Mouse (Mus musculus): ENCODE data around the gene Gm26657. TPM values are rescaled to one million over a fixed set of nuclear protein-coding genes. Genes with fewer than 3 reads are reported as not detected.

Gm26657 gene
- polyA plus RNA-seq, 1 experiment from 2014 or later: not detected

- Histone ChIP-seq H3K27ac (replicated peaks; ENCODE audit: low read depth, low read length) (no peak overlapping the region), H3K4me3 (ENCODE audit: low read depth, low read length) (no peak overlapping the region), H3K36me3 (replicated peaks; ENCODE audit: control insufficient read depth, insufficient read depth, low read depth, low read length) (no peaks in the 10 kb centered on the region), H3K9me3 (replicated peaks; ENCODE audit: control insufficient read depth, low read length) (no peaks in the 10 kb centered on the region), H3K4me1 (ENCODE audit: control insufficient read depth, insufficient read depth, low read length) (no peaks in the 10 kb centered on the region), H3K4me2 (ENCODE audit: low read depth, low read length) (no peak overlapping the region), H3K27me3 (ENCODE audit: control insufficient read depth, insufficient read depth, low read length) (no peaks in the 10 kb centered on the region), H3K9ac (replicated peaks; ENCODE audit: low read length) (no peak overlapping the region)
- DNase-seq (ENCODE audit: low spot score) (no peak), ATAC-seq (replicated peaks; ENCODE audit: insufficient number of reproducible peaks, low FRiP score, low TSS enrichment, low read depth) (no peak)
- WGBS: 91% methylated on average over 4 of the region's 4 CpGs
These were observed 2.8 kb downstream of the Gm26657 start for GRCm38 (mm10) chr4:56742698-56743097.

- Histone ChIP-seq H3K4me1 (ENCODE audit: control insufficient read depth, insufficient read depth, low read length) (no peaks in the 10 kb centered on the region), H3K27ac (replicated peaks; ENCODE audit: low read depth, low read length) (no peak within 1 kb of the TSS), H3K27me3 (ENCODE audit: control insufficient read depth, insufficient read depth, low read length) (no peaks in the 10 kb centered on the region), H3K9ac (replicated peaks; ENCODE audit: low read length) (no peak within 1 kb of the TSS), H3K9me3 (replicated peaks; ENCODE audit: control insufficient read depth, low read length) (no peaks in the 10 kb centered on the region), H3K36me3 (replicated peaks; ENCODE audit: control insufficient read depth, insufficient read depth, low read depth, low read length) (no peaks in the 10 kb centered on the region), H3K4me2 (ENCODE audit: low read depth, low read length) (no peak within 1 kb of the TSS), H3K4me3 (ENCODE audit: low read depth, low read length) (no peak within 1 kb of the TSS)
- ATAC-seq (replicated peaks; ENCODE audit: insufficient number of reproducible peaks, low FRiP score, low TSS enrichment, low read depth) (no peak), DNase-seq (ENCODE audit: low spot score) (no peak)
- WGBS: 94% methylated on average over 21 of the region's 21 CpGs
These were observed 3.7 kb downstream of the Gm26657 start, which contains the start of gene Actl7a for GRCm38 (mm10) chr4:56743363-56744195. Gene Actl7a (plus strand): TSS chr4:56743413.

GRCm38 (mm10) chr4:56746345-56746744 lies 6.5 kb downstream of the Gm26657 start:
- no peak overlapping the region for H3K9ac ChIP-seq (replicated peaks; ENCODE audit: low read length)
- H3K4me1 ChIP-seq (ENCODE audit: control insufficient read depth, insufficient read depth, low read length): no peaks in the 10 kb centered on the region
- H3K9me3 ChIP-seq (replicated peaks; ENCODE audit: control insufficient read depth, low read length): no peaks in the 10 kb centered on the region
- H3K27ac ChIP-seq (replicated peaks; ENCODE audit: low read depth, low read length): no peak overlapping the region
- DNase-seq (ENCODE audit: low spot score): no peak
- no peak overlapping the region for H3K4me2 ChIP-seq (ENCODE audit: low read depth, low read length)
- H3K4me3 ChIP-seq (ENCODE audit: low read depth, low read length): no peak overlapping the region
- H3K36me3 ChIP-seq (replicated peaks; ENCODE audit: control insufficient read depth, insufficient read depth, low read depth, low read length): peaks cover 2% of the 10 kb centered on the region; the same call in 1 of the 2 replicates
- WGBS: 92% methylated on average over 2 of the region's 2 CpGs
- ATAC-seq (replicated peaks; ENCODE audit: insufficient number of reproducible peaks, low FRiP score, low TSS enrichment, low read depth): no peak
- H3K27me3 ChIP-seq (ENCODE audit: control insufficient read depth, insufficient read depth, low read length): no peaks in the 10 kb centered on the region

- no peak overlapping the region for H3K4me3 ChIP-seq (ENCODE audit: low read depth, low read length)
- H3K4me1 ChIP-seq (ENCODE audit: control insufficient read depth, insufficient read depth, low read length): no peaks in the 10 kb centered on the region
- peaks cover 5% of the 10 kb centered on the region; the same call in 1 of the 2 replicates for H3K36me3 ChIP-seq (replicated peaks; ENCODE audit: control insufficient read depth, insufficient read depth, low read depth, low read length)
- no peak overlapping the region for H3K9ac ChIP-seq (replicated peaks; ENCODE audit: low read length)
- no peaks in the 10 kb centered on the region for H3K9me3 ChIP-seq (replicated peaks; ENCODE audit: control insufficient read depth, low read length)
- H3K27ac ChIP-seq (replicated peaks; ENCODE audit: low read depth, low read length): no peak overlapping the region
- WGBS: 92% methylated on average over 9 of the region's 9 CpGs
- no peak for ATAC-seq (replicated peaks; ENCODE audit: insufficient number of reproducible peaks, low FRiP score, low TSS enrichment, low read depth)
- no peaks in the 10 kb centered on the region for H3K27me3 ChIP-seq (ENCODE audit: control insufficient read depth, insufficient read depth, low read length)
- DNase-seq (ENCODE audit: low spot score): no peak
- no peak overlapping the region for H3K4me2 ChIP-seq (ENCODE audit: low read depth, low read length)
These were observed 7.6 kb downstream of the Gm26657 start for GRCm38 (mm10) chr4:56747456-56747855.

GRCm38 (mm10) chr4:56756021-56756420 lies 16.2 kb downstream of the Gm26657 start:
- Histone ChIP-seq H3K4me2 (ENCODE audit: low read depth, low read length) (no peak overlapping the region), H3K4me3 (ENCODE audit: low read depth, low read length) (no peak overlapping the region), H3K36me3 (replicated peaks; ENCODE audit: control insufficient read depth, insufficient read depth, low read depth, low read length) (peaks cover 20% of the 10 kb centered on the region), H3K27ac (replicated peaks; ENCODE audit: low read depth, low read length) (no peak overlapping the region), H3K4me1 (ENCODE audit: control insufficient read depth, insufficient read depth, low read length) (no peaks in the 10 kb centered on the region), H3K9me3 (replicated peaks; ENCODE audit: control insufficient read depth, low read length) (no peaks in the 10 kb centered on the region), H3K27me3 (ENCODE audit: control insufficient read depth, insufficient read depth, low read length) (no peaks in the 10 kb centered on the region), H3K9ac (replicated peaks; ENCODE audit: low read length) (no peak overlapping the region)
- ATAC-seq (replicated peaks; ENCODE audit: insufficient number of reproducible peaks, low FRiP score, low TSS enrichment, low read depth) (no peak), DNase-seq (ENCODE audit: low spot score) (no peak)
- 88% methylated on average over 5 of the region's 5 CpGs for WGBS

- ATAC-seq (replicated peaks; ENCODE audit: insufficient number of reproducible peaks, low FRiP score, low TSS enrichment, low read depth) (no peak), DNase-seq (ENCODE audit: low spot score) (no peak)
- Histone ChIP-seq H3K4me3 (ENCODE audit: low read depth, low read length) (no peak overlapping the region), H3K36me3 (replicated peaks; ENCODE audit: control insufficient read depth, insufficient read depth, low read depth, low read length) (peaks cover 15% of the 10 kb centered on the region), H3K4me1 (ENCODE audit: control insufficient read depth, insufficient read depth, low read length) (no peaks in the 10 kb centered on the region), H3K9ac (replicated peaks; ENCODE audit: low read length) (no peak overlapping the region), H3K4me2 (ENCODE audit: low read depth, low read length) (no peak overlapping the region), H3K27ac (replicated peaks; ENCODE audit: low read depth, low read length) (no peak overlapping the region), H3K27me3 (ENCODE audit: control insufficient read depth, insufficient read depth, low read length) (no peaks in the 10 kb centered on the region), H3K9me3 (replicated peaks; ENCODE audit: control insufficient read depth, low read length) (no peaks in the 10 kb centered on the region)
- WGBS: 92% methylated on average over 10 of the region's 10 CpGs
These were observed 17.2 kb downstream of the Gm26657 start for GRCm38 (mm10) chr4:56756966-56757600.

GRCm38 (mm10) chr4:56757693-56758092 lies 17.8 kb downstream of the Gm26657 start:
- H3K9me3 ChIP-seq (replicated peaks; ENCODE audit: control insufficient read depth, low read length): no peaks in the 10 kb centered on the region
- WGBS: 84% methylated on average over 1 of the region's 1 CpGs
- H3K4me3 ChIP-seq (ENCODE audit: low read depth, low read length): no peak overlapping the region
- H3K4me1 ChIP-seq (ENCODE audit: control insufficient read depth, insufficient read depth, low read length): no peaks in the 10 kb centered on the region
- no peak for DNase-seq (ENCODE audit: low spot score)
- H3K9ac ChIP-seq (replicated peaks; ENCODE audit: low read length): no peak overlapping the region
- H3K27me3 ChIP-seq (ENCODE audit: control insufficient read depth, insufficient read depth, low read length): no peaks in the 10 kb centered on the region
- ATAC-seq (replicated peaks; ENCODE audit: insufficient number of reproducible peaks, low FRiP score, low TSS enrichment, low read depth): no peak
- H3K4me2 ChIP-seq (ENCODE audit: low read depth, low read length): no peak overlapping the region
- H3K27ac ChIP-seq (replicated peaks; ENCODE audit: low read depth, low read length): no peak overlapping the region
- peaks cover 15% of the 10 kb centered on the region for H3K36me3 ChIP-seq (replicated peaks; ENCODE audit: control insufficient read depth, insufficient read depth, low read depth, low read length)

- no peak for DNase-seq (ENCODE audit: low spot score)
- ATAC-seq (replicated peaks; ENCODE audit: insufficient number of reproducible peaks, low FRiP score, low TSS enrichment, low read depth): no peak
- Histone ChIP-seq H3K9me3 (replicated peaks; ENCODE audit: control insufficient read depth, low read length) (no peaks in the 10 kb centered on the region), H3K27me3 (ENCODE audit: control insufficient read depth, insufficient read depth, low read length) (no peaks in the 10 kb centered on the region), H3K4me2 (ENCODE audit: low read depth, low read length) (no peak overlapping the region), H3K9ac (replicated peaks; ENCODE audit: low read length) (no peak overlapping the region), H3K36me3 (replicated peaks; ENCODE audit: control insufficient read depth, insufficient read depth, low read depth, low read length) (peaks cover 8% of the 10 kb centered on the region), H3K4me1 (ENCODE audit: control insufficient read depth, insufficient read depth, low read length) (no peaks in the 10 kb centered on the region), H3K27ac (replicated peaks; ENCODE audit: low read depth, low read length) (no peak overlapping the region), H3K4me3 (ENCODE audit: low read depth, low read length) (no peak overlapping the region)
- 72% methylated on average over 4 of the region's 5 CpGs for WGBS
These were observed 28.0 kb downstream of the Gm26657 start for GRCm38 (mm10) chr4:56767861-56768284.
